Mouse (Mus musculus) G1E-ER4 (cell line): Measurements from ENCODE around the gene Gm2042. TPM values are rescaled to one million over a fixed set of nuclear protein-coding genes. Genes with fewer than 3 reads are reported as not detected.
"Not testable (repeated sequence)": the region's sequence is repeated elsewhere in the genome, so short reads cannot be mapped to it uniquely, and the experiment has no call there.

Experiments
- GATA1 ChIP-seq: IDR thresholded peaks from one replicate; pipeline ENCODE4 v1.8.0; 2012; ENCODE audit warnings: low read length, inconsistent platforms
- polyA plus RNA-seq: library from polyadenylated mRNA; stranded (reverse); fragments of >175 nt; gene quantifications from 2 replicates; pipeline ENCODE4 v1.2.3, GENCODE M21; 2012

Gene Gm2042
- not detected in 2 replicates for polyA plus RNA-seq

- not testable (repeated sequence) for TF ChIP-seq GATA1
Measured at GRCm38 (mm10) chr12:87953780-87954179, at the start of gene Gm2042. Gm2042 (plus strand) TSS chr12:87954080.

- TF ChIP-seq GATA1 = not testable (repeated sequence)
Measured at GRCm38 (mm10) chr12:87919721-87920120, 34.2 kb upstream of the Gm2042 start, which contains the start of gene Gm2035. Gm2035 (minus strand) TSS chr12:87919857.

Other genes with a start within 250 kb of the Gm2042 start
- gene Gm21319, start 178.3 kb upstream of the Gm2042 start, polyA plus RNA-seq = not detected in 2 replicates
- not detected in 2 replicates for gene Gm21936, start 158.6 kb upstream of the Gm2042 start, polyA plus RNA-seq
- gene BB287469, start 137.5 kb upstream of the Gm2042 start, polyA plus RNA-seq = not detected in 2 replicates
- gene Gm2001, start 111.7 kb upstream of the Gm2042 start, polyA plus RNA-seq = not detected in 2 replicates
- not detected in 2 replicates for gene Gm2016, start 80.0 kb upstream of the Gm2042 start, polyA plus RNA-seq
- not detected in 2 replicates for gene Gm2022, start 58.7 kb upstream of the Gm2042 start, polyA plus RNA-seq
- not detected in 2 replicates for gene Gm2035, start 34.2 kb upstream of the Gm2042 start, polyA plus RNA-seq
- gene Gm2075, start 57.8 kb downstream of the Gm2042 start, polyA plus RNA-seq = not detected in 2 replicates
- gene Gm6803, start 64.7 kb downstream of the Gm2042 start, polyA plus RNA-seq = not detected in 2 replicates
- gene Gm2056, start 72.9 kb downstream of the Gm2042 start, polyA plus RNA-seq = not detected in 2 replicates
- gene Gm16368, start 129.6 kb downstream of the Gm2042 start, polyA plus RNA-seq = not detected in 2 replicates
- not detected in 2 replicates for gene Gm10436, start 228.0 kb downstream of the Gm2042 start, polyA plus RNA-seq